Mouse (Mus musculus) brown adipose tissue, adult 24 weeks (tissue): Measurements from ENCODE around the gene Olfr1341. TPM values are rescaled to one million over a fixed set of nuclear protein-coding genes. Genes with fewer than 3 reads are reported as not detected.

Experiments used
- polyA plus RNA-seq: library from polyadenylated mRNA; stranded (reverse); fragments of >200 nt; gene quantifications from 2 replicates; pipeline ENCODE4 v1.2.4, GENCODE M21; 2012; ENCODE audit not compliant: missing spikeins, insufficient read depth, insufficient read length

Gene Olfr1341
- polyA plus RNA-seq, 1 experiment = not detected

Other genes with a start within 250 kb of the Olfr1341 start
- not detected in 2 replicates for gene Mpl, start 246.0 kb upstream of the Olfr1341 start, polyA plus RNA-seq
- gene Tie1, start 213.5 kb upstream of the Olfr1341 start, polyA plus RNA-seq = 8.1 and 18.8 TPM in 2 replicates
- gene 2610528J11Rik, start 176.5 kb upstream of the Olfr1341 start, polyA plus RNA-seq = not detected in 2 replicates
- not detected in 2 replicates for gene Tmem125, start 159.5 kb upstream of the Olfr1341 start, polyA plus RNA-seq
- gene Cfap57, start 82.7 kb upstream of the Olfr1341 start, polyA plus RNA-seq = not detected in 2 replicates
- 45.1 and 47.8 TPM in 2 replicates for gene Ebna1bp2, start 82.7 kb upstream of the Olfr1341 start, polyA plus RNA-seq
- not detected in 2 replicates for gene Olfr62, start 44.6 kb upstream of the Olfr1341 start, polyA plus RNA-seq
- not detected in 2 replicates for gene Olfr1342, start 10.8 kb upstream of the Olfr1341 start, polyA plus RNA-seq
- gene Olfr1340, start 16.6 kb downstream of the Olfr1341 start, polyA plus RNA-seq = not detected in 2 replicates
- not detected in 2 replicates for gene Olfr1339, start 28.7 kb downstream of the Olfr1341 start, polyA plus RNA-seq
- gene Olfr1338, start 55.2 kb downstream of the Olfr1341 start, polyA plus RNA-seq = not detected in 2 replicates
- not detected in 2 replicates for gene Olfr1337, start 79.1 kb downstream of the Olfr1341 start, polyA plus RNA-seq
- not detected in 2 replicates for gene Olfr1335, start 106.4 kb downstream of the Olfr1341 start, polyA plus RNA-seq
- gene Olfr1333, start 132.8 kb downstream of the Olfr1341 start, polyA plus RNA-seq = not detected in 2 replicates
- not detected in 2 replicates for gene Olfr1331, start 161.1 kb downstream of the Olfr1341 start, polyA plus RNA-seq
- gene Olfr1330, start 185.1 kb downstream of the Olfr1341 start, polyA plus RNA-seq = not detected in 2 replicates
- gene Olfr1329, start 213.9 kb downstream of the Olfr1341 start, polyA plus RNA-seq = not detected in 2 replicates
- gene Olfr1328, start 235.1 kb downstream of the Olfr1341 start, polyA plus RNA-seq = not detected in 2 replicates